Mouse (Mus musculus): ENCODE measurements around the gene Dhcr24. TPM values are rescaled to one million over a fixed set of nuclear protein-coding genes. Genes with fewer than 3 reads are reported as not detected.

Dhcr24 gene
- total RNA-seq, 4 experiments from 2014 or later: 1.7 to 2.0 (median 1.8) TPM

Other genes with a start within 250 kb of the Dhcr24 start
- 10 to 100 TPM; 46.9 to 59.1 (median 53.0) TPM for gene Usp24, start 244.8 kb upstream of the Dhcr24 start, total RNA-seq (2022)
- not detected for gene Pcsk9, start 96.7 kb upstream of the Dhcr24 start, total RNA-seq (2022)
- gene Bsnd, start 68.8 kb upstream of the Dhcr24 start, total RNA-seq (2022): not detected
- gene Lexm, start 56.2 kb downstream of the Dhcr24 start, total RNA-seq (2022): not detected
- under 1 TPM in 2 of 4 experiments, not detected in 2; 0.11 to 0.16 TPM for gene Ttc22, start 61.4 kb downstream of the Dhcr24 start, total RNA-seq (2022)
- 1 to 10 TPM; 3.9 to 5.7 (median 5.3) TPM for gene Pars2, start 90.0 kb downstream of the Dhcr24 start, total RNA-seq (2022)
- gene Ttc4, start 117.9 kb downstream of the Dhcr24 start, total RNA-seq (2022): 10 to 100 TPM; 17.1 to 20.9 (median 19.0) TPM
- 1 to 10 TPM in 1 of 4 experiments, under 1 TPM in 3; 0.25 to 1.7 (median 0.40) TPM for gene Mroh7, start 169.9 kb downstream of the Dhcr24 start, total RNA-seq (2022)
- under 1 TPM; 0.14 to 0.47 (median 0.19) TPM for gene Fam151a, start 172.9 kb downstream of the Dhcr24 start, total RNA-seq (2022)
- 10 to 100 TPM; 26.2 to 44.3 (median 36.4) TPM for gene Acot11, start 244.0 kb downstream of the Dhcr24 start, total RNA-seq (2022)

Data from heart, adult 8-10 months (tissue).